Mouse (Mus musculus) CD4-positive, CD25-positive, alpha-beta regulatory T cell, adult 2 months (primary cell): ENCODE measurements around the gene Lrrc38.
"Not testable (repeated sequence)": the region's sequence is repeated elsewhere in the genome, so short reads cannot be mapped to it uniquely, and the experiment has no call there.

ENCODE experiments used
- DNase-seq: peaks from one replicate; pipeline ENCODE4 v3.0.0-alpha.2; 2012; ENCODE audit warnings: low read depth, low spot score

The Lrrc38 gene

GRCm38 (mm10) chr4:143349484-143349906 is at the start of gene Lrrc38:
TSS of gene Lrrc38 (plus strand) at chr4:143349757.
- DNase-seq: no peak

GRCm38 (mm10) chr4:143300113-143300688 is 49.4 kb upstream of the Lrrc38 start:
- no peak for DNase-seq

GRCm38 (mm10) chr4:143301042-143301441 is 48.5 kb upstream of the Lrrc38 start:
- no peak for DNase-seq

GRCm38 (mm10) chr4:143301875-143302274 is 47.7 kb upstream of the Lrrc38 start:
- no peak for DNase-seq

- no peak for DNase-seq
Measured at GRCm38 (mm10) chr4:143302279-143302890, 47.2 kb upstream of the Lrrc38 start.

GRCm38 (mm10) chr4:143305031-143305430 is 44.5 kb upstream of the Lrrc38 start:
- no peak for DNase-seq

GRCm38 (mm10) chr4:143305987-143306772 is 43.4 kb upstream of the Lrrc38 start:
- no peak for DNase-seq

- DNase-seq: peak; percentile 25
Measured at GRCm38 (mm10) chr4:143311341-143311740, 38.2 kb upstream of the Lrrc38 start.

GRCm38 (mm10) chr4:143313299-143313698 is 36.3 kb upstream of the Lrrc38 start:
- DNase-seq: no peak

GRCm38 (mm10) chr4:143324176-143324924 is 25.2 kb upstream of the Lrrc38 start:
- no peak for DNase-seq

GRCm38 (mm10) chr4:143324925-143325624 is 24.5 kb upstream of the Lrrc38 start:
- no peak for DNase-seq

- DNase-seq: peak; percentile 64
Measured at GRCm38 (mm10) chr4:143325625-143325941, 24.0 kb upstream of the Lrrc38 start.

GRCm38 (mm10) chr4:143330566-143330965 is 19.0 kb upstream of the Lrrc38 start:
- DNase-seq: no peak

GRCm38 (mm10) chr4:143331787-143332186 is 17.8 kb upstream of the Lrrc38 start:
- DNase-seq: no peak

GRCm38 (mm10) chr4:143334145-143334544 is 15.4 kb upstream of the Lrrc38 start:
- DNase-seq: no peak

- no peak for DNase-seq
Measured at GRCm38 (mm10) chr4:143334995-143335394, 14.6 kb upstream of the Lrrc38 start.

- no peak for DNase-seq
Measured at GRCm38 (mm10) chr4:143336096-143336495, 13.5 kb upstream of the Lrrc38 start.

- no peak for DNase-seq
Measured at GRCm38 (mm10) chr4:143339808-143340207, 9.7 kb upstream of the Lrrc38 start.

GRCm38 (mm10) chr4:143341470-143341869 is 8.1 kb upstream of the Lrrc38 start:
- DNase-seq: no peak

GRCm38 (mm10) chr4:143345491-143345890 is 4.1 kb upstream of the Lrrc38 start:
- DNase-seq: not testable (repeated sequence)

- no peak for DNase-seq
Measured at GRCm38 (mm10) chr4:143348678-143349077, 879 bp upstream of the Lrrc38 start.
